Mouse (Mus musculus) retina, embryonic 14.5 days (tissue): ENCODE results near the gene Nabp2.
A peak's percentile ranks its signal among the peaks of the same experiment; 100 is the strongest.

Experiments
- DNase-seq: peaks from one replicate; pipeline ENCODE4 v3.0.0-alpha.2; 2015; ENCODE audit warnings: low spot score

Nabp2 gene

GRCm38 (mm10) chr10:128429052-128429451, 17.8 kb upstream of the Nabp2 start:
- DNase-seq: no peak

GRCm38 (mm10) chr10:128425260-128425659, 14.0 kb upstream of the Nabp2 start:
- DNase-seq: no peak

- DNase-seq: no peak
These were observed 13.3 kb upstream of the Nabp2 start for GRCm38 (mm10) chr10:128424604-128425003.

- no peak for DNase-seq
These were observed 11.1 kb upstream of the Nabp2 start for GRCm38 (mm10) chr10:128422426-128422825.

GRCm38 (mm10) chr10:128414848-128415247, 3.6 kb upstream of the Nabp2 start:
- DNase-seq: no peak

- DNase-seq: no peak
These were observed 1.8 kb upstream of the Nabp2 start for GRCm38 (mm10) chr10:128413076-128413475.

- DNase-seq: no peak
These were observed 1.3 kb upstream of the Nabp2 start for GRCm38 (mm10) chr10:128412558-128412957.

- DNase-seq: no peak
These were observed 726 bp upstream of the Nabp2 start for GRCm38 (mm10) chr10:128412055-128412381.

GRCm38 (mm10) chr10:128410560-128410845, 789 bp downstream of the Nabp2 start:
- no peak for DNase-seq

GRCm38 (mm10) chr10:128409692-128410559, 1.4 kb downstream of the Nabp2 start:
- peak; percentile 98 for DNase-seq

- peak; percentile 41 for DNase-seq
These were observed 2.4 kb downstream of the Nabp2 start for GRCm38 (mm10) chr10:128408591-128409535.

GRCm38 (mm10) chr10:128403931-128404330, 7.4 kb downstream of the Nabp2 start:
- no peak for DNase-seq

- no peak for DNase-seq
These were observed 9.7 kb downstream of the Nabp2 start for GRCm38 (mm10) chr10:128401638-128402037.

- DNase-seq: no peak
These were observed 10.2 kb downstream of the Nabp2 start, which contains the start of gene Slc39a5 for GRCm38 (mm10) chr10:128401056-128401455. Gene Slc39a5 (minus strand): TSS chr10:128401229.

- no peak for DNase-seq
These were observed 11.0 kb downstream of the Nabp2 start for GRCm38 (mm10) chr10:128400338-128400737.

GRCm38 (mm10) chr10:128397466-128397865, 13.8 kb downstream of the Nabp2 start:
- no peak for DNase-seq

- no peak for DNase-seq
These were observed 14.5 kb downstream of the Nabp2 start for GRCm38 (mm10) chr10:128396716-128397264.

GRCm38 (mm10) chr10:128396017-128396673, 15.1 kb downstream of the Nabp2 start:
- no peak for DNase-seq

- no peak for DNase-seq
These were observed 19.4 kb downstream of the Nabp2 start for GRCm38 (mm10) chr10:128391850-128392249.

GRCm38 (mm10) chr10:128390366-128390765, 20.9 kb downstream of the Nabp2 start:
- DNase-seq: no peak

- no peak for DNase-seq
These were observed 21.7 kb downstream of the Nabp2 start for GRCm38 (mm10) chr10:128389570-128389969.

GRCm38 (mm10) chr10:128388941-128389340, 22.4 kb downstream of the Nabp2 start:
- no peak for DNase-seq
